Mouse (Mus musculus) kidney, adult 18-20 months (tissue): ENCODE measurements around the gene Csnk1e.

Experiments used
- DNase-seq: peaks from one replicate; pipeline ENCODE4 v3.0.0; 2021

The Csnk1e gene

GRCm38 (mm10) chr15:79418677-79419076 lies 36.7 kb downstream of the Csnk1e start:
- no peak for DNase-seq

GRCm38 (mm10) chr15:79418265-79418664 lies 37.1 kb downstream of the Csnk1e start:
- DNase-seq = no peak

- DNase-seq = no peak
Measured at GRCm38 (mm10) chr15:79417379-79417778, 38.0 kb downstream of the Csnk1e start.

- DNase-seq = no peak
Measured at GRCm38 (mm10) chr15:79416460-79417085, 38.8 kb downstream of the Csnk1e start.

- no peak for DNase-seq
Measured at GRCm38 (mm10) chr15:79414513-79414912, 40.9 kb downstream of the Csnk1e start.

GRCm38 (mm10) chr15:79413802-79414201 lies 41.6 kb downstream of the Csnk1e start:
- DNase-seq = no peak

- DNase-seq = no peak
Measured at GRCm38 (mm10) chr15:79413201-79413600, 42.2 kb downstream of the Csnk1e start.

- DNase-seq = no peak
Measured at GRCm38 (mm10) chr15:79411363-79412065, 43.9 kb downstream of the Csnk1e start.

GRCm38 (mm10) chr15:79409077-79409573 lies 46.2 kb downstream of the Csnk1e start:
- no peak for DNase-seq

- DNase-seq = no peak
Measured at GRCm38 (mm10) chr15:79406564-79406963, 48.8 kb downstream of the Csnk1e start.

GRCm38 (mm10) chr15:79404277-79404676 lies 51.1 kb downstream of the Csnk1e start:
- no peak for DNase-seq

GRCm38 (mm10) chr15:79403763-79404210 lies 51.6 kb downstream of the Csnk1e start:
- no peak for DNase-seq

- DNase-seq = peak; percentile 93
Measured at GRCm38 (mm10) chr15:79402836-79403762, 52.3 kb downstream of the Csnk1e start, which contains the start of gene Tmem184b. Gene Tmem184b (minus strand): TSS chr15:79403569.

GRCm38 (mm10) chr15:79402176-79402575 lies 53.2 kb downstream of the Csnk1e start:
- no peak for DNase-seq

GRCm38 (mm10) chr15:79400975-79401365 lies 54.4 kb downstream of the Csnk1e start:
- DNase-seq = no peak

- no peak for DNase-seq
Measured at GRCm38 (mm10) chr15:79400134-79400974, 55.0 kb downstream of the Csnk1e start.

- DNase-seq = no peak
Measured at GRCm38 (mm10) chr15:79399231-79400052, 55.9 kb downstream of the Csnk1e start.

GRCm38 (mm10) chr15:79396736-79397135 lies 58.6 kb downstream of the Csnk1e start:
- peak; percentile 62 for DNase-seq

- no peak for DNase-seq
Measured at GRCm38 (mm10) chr15:79395281-79395680, 60.1 kb downstream of the Csnk1e start.

GRCm38 (mm10) chr15:79394842-79395241 lies 60.5 kb downstream of the Csnk1e start:
- no peak for DNase-seq

GRCm38 (mm10) chr15:79393101-79393500 lies 62.3 kb downstream of the Csnk1e start:
- DNase-seq = no peak
